Mouse (Mus musculus) adrenal gland, adult 18-20 months (tissue): ENCODE data around the gene Adh6a. TPM values are rescaled to one million over a fixed set of nuclear protein-coding genes. Genes with fewer than 3 reads are reported as not detected.
"Not testable (repeated sequence)": the region's sequence is repeated elsewhere in the genome, so short reads cannot be mapped to it uniquely, and the experiment has no call there.

Experiments
- DNase-seq, 2 experiments: peaks; one replicate each; pipeline ENCODE4 v3.0.0; 2021 to 2022; ENCODE audit warnings: low spot score in 2 of 2
- total RNA-seq, 2 experiments: library from RNA; stranded (reverse); gene quantifications; 1 replicate in 1 of 2; 2 replicates in 1 of 2; pipeline ENCODE4 v1.2.3; 2021

Gene Adh6a
- total RNA-seq, 2 experiments from 2014 or later = not detected

- DNase-seq = no peak
Measured at GRCm38 (mm10) chr3:138316908-138317472, 3.9 kb downstream of the Adh6a start.

GRCm38 (mm10) chr3:138325001-138325400 is 11.9 kb downstream of the Adh6a start:
- no peak for DNase-seq

- DNase-seq = no peak
Measured at GRCm38 (mm10) chr3:138325466-138325865, 12.4 kb downstream of the Adh6a start.

GRCm38 (mm10) chr3:138333910-138334309 is 20.8 kb downstream of the Adh6a start:
- no peak for DNase-seq

- DNase-seq = no peak
Measured at GRCm38 (mm10) chr3:138334320-138334719, 21.2 kb downstream of the Adh6a start.

GRCm38 (mm10) chr3:138335566-138335965 is 22.5 kb downstream of the Adh6a start:
- no peak for DNase-seq

- DNase-seq = no peak
Measured at GRCm38 (mm10) chr3:138336104-138336754, 23.1 kb downstream of the Adh6a start.

- no peak for DNase-seq
Measured at GRCm38 (mm10) chr3:138341471-138341870, 28.4 kb downstream of the Adh6a start, which contains the start of gene Adh6b. Adh6b (plus strand) TSS chr3:138341775.

GRCm38 (mm10) chr3:138347041-138347440 is 34.0 kb downstream of the Adh6a start:
- no peak for DNase-seq

GRCm38 (mm10) chr3:138352012-138352809 is 39.1 kb downstream of the Adh6a start:
- no peak for DNase-seq

GRCm38 (mm10) chr3:138358856-138359255 is 45.8 kb downstream of the Adh6a start:
- no peak for DNase-seq

- DNase-seq = no peak
Measured at GRCm38 (mm10) chr3:138360721-138361120, 47.6 kb downstream of the Adh6a start.

GRCm38 (mm10) chr3:138362920-138363319 is 49.8 kb downstream of the Adh6a start:
- DNase-seq = no peak

GRCm38 (mm10) chr3:138366181-138366580 is 53.1 kb downstream of the Adh6a start:
- no peak for DNase-seq

GRCm38 (mm10) chr3:138369546-138369945 is 56.5 kb downstream of the Adh6a start:
- DNase-seq = no peak

- not testable (repeated sequence) for DNase-seq
Measured at GRCm38 (mm10) chr3:138370289-138370688, 57.2 kb downstream of the Adh6a start.

GRCm38 (mm10) chr3:138373920-138374319 is 60.8 kb downstream of the Adh6a start:
- DNase-seq = no peak

- DNase-seq = no peak
Measured at GRCm38 (mm10) chr3:138375148-138375547, 62.1 kb downstream of the Adh6a start.
